Mouse (Mus musculus): ENCODE results near the gene Ifih1.

Ifih1 gene

GRCm38 (mm10) chr2:62646014-62646645 is at the start of gene Ifih1:
Gene Ifih1, minus strand, starts transcription at chr2:62646255.
- peak; percentile 43 for DNase-seq (ENCODE audit: low read depth, low spot score)

- DNase-seq (ENCODE audit: low read depth, low spot score) = no peak
Measured at GRCm38 (mm10) chr2:62685934-62686333, 39.9 kb upstream of the Ifih1 start.

- DNase-seq (ENCODE audit: low read depth, low spot score) = no peak
Measured at GRCm38 (mm10) chr2:62684989-62685595, 39.0 kb upstream of the Ifih1 start.

GRCm38 (mm10) chr2:62681667-62682066 is 35.6 kb upstream of the Ifih1 start:
- no peak for DNase-seq (ENCODE audit: low read depth, low spot score)

- DNase-seq (ENCODE audit: low read depth, low spot score) = no peak
Measured at GRCm38 (mm10) chr2:62672788-62673187, 26.7 kb upstream of the Ifih1 start.

GRCm38 (mm10) chr2:62670767-62671166 is 24.7 kb upstream of the Ifih1 start:
- no peak for DNase-seq (ENCODE audit: low read depth, low spot score)

GRCm38 (mm10) chr2:62670301-62670700 is 24.2 kb upstream of the Ifih1 start:
- no peak for DNase-seq (ENCODE audit: low read depth, low spot score)

- DNase-seq (ENCODE audit: low read depth, low spot score) = no peak
Measured at GRCm38 (mm10) chr2:62669848-62670247, 23.8 kb upstream of the Ifih1 start.

- DNase-seq (ENCODE audit: low read depth, low spot score) = no peak
Measured at GRCm38 (mm10) chr2:62665536-62665935, 19.5 kb upstream of the Ifih1 start.

GRCm38 (mm10) chr2:62664839-62665238 is 18.8 kb upstream of the Ifih1 start:
- no peak for DNase-seq (ENCODE audit: low read depth, low spot score)

- DNase-seq (ENCODE audit: low read depth, low spot score) = peak; percentile 60
Measured at GRCm38 (mm10) chr2:62664135-62664670, 18.1 kb upstream of the Ifih1 start, which contains the start of gene Gca. Gene Gca, plus strand, starts transcription at chr2:62664285.

GRCm38 (mm10) chr2:62662560-62662959 is 16.5 kb upstream of the Ifih1 start:
- no peak for DNase-seq (ENCODE audit: low read depth, low spot score)

- DNase-seq (ENCODE audit: low read depth, low spot score) = no peak
Measured at GRCm38 (mm10) chr2:62660565-62660964, 14.5 kb upstream of the Ifih1 start.

GRCm38 (mm10) chr2:62656072-62656471 is 10.0 kb upstream of the Ifih1 start:
- DNase-seq (ENCODE audit: low read depth, low spot score) = no peak

GRCm38 (mm10) chr2:62654519-62655338 is 8.7 kb upstream of the Ifih1 start:
- DNase-seq (ENCODE audit: low read depth, low spot score) = no peak

- DNase-seq (ENCODE audit: low read depth, low spot score) = no peak
Measured at GRCm38 (mm10) chr2:62652466-62652865, 6.4 kb upstream of the Ifih1 start.

- no peak for DNase-seq (ENCODE audit: low read depth, low spot score)
Measured at GRCm38 (mm10) chr2:62651890-62652289, 5.8 kb upstream of the Ifih1 start.

- DNase-seq (ENCODE audit: low read depth, low spot score) = no peak
Measured at GRCm38 (mm10) chr2:62646671-62647289, 725 bp upstream of the Ifih1 start.

GRCm38 (mm10) chr2:62645475-62645874 is 580 bp downstream of the Ifih1 start:
- DNase-seq (ENCODE audit: low read depth, low spot score) = no peak

- DNase-seq (ENCODE audit: low read depth, low spot score) = no peak
Measured at GRCm38 (mm10) chr2:62644891-62645290, 1.2 kb downstream of the Ifih1 start.

GRCm38 (mm10) chr2:62643405-62644305 is 2.4 kb downstream of the Ifih1 start:
- DNase-seq (ENCODE audit: low read depth, low spot score) = no peak
